Mouse (Mus musculus) ES-E14 (cell line): ENCODE results near the gene Ubr1.

Source experiments
- HCFC1 ChIP-seq: IDR thresholded peaks from 2 replicates; pipeline ENCODE4 v1.6.1; 2012; ENCODE audit warnings: low read length, inconsistent platforms, borderline replicate concordance; ENCODE audit not compliant: insufficient read depth
- MAFK ChIP-seq: IDR thresholded peaks from 2 replicates; pipeline ENCODE4 v1.6.1; 2014; ENCODE audit warnings: mild to moderate bottlenecking, low read depth, low read length, inconsistent platforms; ENCODE audit not compliant: insufficient read depth
- ZC3H11A ChIP-seq: IDR thresholded peaks from 2 replicates; pipeline ENCODE4 v1.6.1; 2012; ENCODE audit warnings: low read depth, mild to moderate bottlenecking, inconsistent platforms, low read length, borderline replicate concordance

DNA sequence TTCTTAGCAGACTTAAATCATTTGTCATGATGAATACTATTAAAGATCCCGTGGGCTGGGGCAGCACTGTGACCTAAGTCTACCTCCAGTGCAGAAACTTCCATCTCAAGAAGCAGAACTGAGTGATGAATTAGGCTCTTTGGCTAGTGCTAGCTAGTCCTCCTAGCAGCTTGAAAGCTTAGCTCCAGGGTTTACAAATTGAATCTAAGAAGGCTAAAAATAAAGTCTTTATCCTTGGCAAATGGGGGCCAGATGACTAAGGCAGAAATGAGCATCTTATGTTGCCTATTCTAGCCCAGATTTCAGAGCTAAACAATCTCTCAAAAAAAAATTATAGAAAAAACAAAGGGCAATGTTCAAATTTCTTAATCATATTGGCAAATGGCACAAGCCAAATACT, 109.8 kb downstream of the Ubr1 start:
- no peak for TF ChIP-seq MAFK
- no peak for TF ChIP-seq ZC3H11A
- no peak for TF ChIP-seq HCFC1
